Mouse (Mus musculus): ENCODE data around the gene Mtrex.

- TF ChIP-seq POLR2A (IDR thresholded peaks at IDR 0.05; ENCODE audit: control insufficient read depth in 1 of 2, insufficient read depth in 1 of 2, low read depth in 1 of 2, low read length in 2 of 2, poor library complexity in 1 of 2) (no peak), ZKSCAN1 (IDR thresholded peaks at IDR 0.05; ENCODE audit: low read depth, low read length) (no peak), CTCF (IDR thresholded peaks at IDR 0.05 in 2 of 3, conservative IDR thresholded peaks at IDR 0.05 in 1 of 3; ENCODE audit: control insufficient read depth in 1 of 3, insufficient read depth in 1 of 3, low read depth in 2 of 3, low read length in 3 of 3, poor library complexity in 1 of 3, severe bottlenecking in 1 of 3) (no peak), ZMIZ1 (IDR thresholded peaks at IDR 0.05; ENCODE audit: low read depth, low read length) (no peak), ZC3H11A (IDR thresholded peaks at IDR 0.05; ENCODE audit: low read depth, low read length) (no peak)
Measured at GRCm38 (mm10) chr13:112967267-112967666, 40.1 kb upstream of the Mtrex start.

Data from MEL (cell line).